Mouse (Mus musculus) hindbrain, embryonic 10.5 days (tissue): ENCODE data around the gene Cacna1h. TPM values are rescaled to one million over a fixed set of nuclear protein-coding genes. Genes with fewer than 3 reads are reported as not detected.

Source experiments
- DNase-seq: peaks from one replicate; pipeline ENCODE4 v3.0.0-alpha.2; 2017; ENCODE audit warnings: low spot score
- H3K27ac ChIP-seq: fragments of 300-500 bp; sonication (generic); 2 replicates; pipeline ENCODE4 v1.5.1; 2016; ENCODE audit warnings: mild to moderate bottlenecking, moderate library complexity
- H3K27me3 ChIP-seq: fragments of 300-500 bp; sonication (generic); 2 replicates; pipeline ENCODE4 v1.6.1; 2016; ENCODE audit warnings: mild to moderate bottlenecking; ENCODE audit not compliant: poor library complexity, insufficient read depth, severe bottlenecking
- H3K36me3 ChIP-seq: fragments of 300-500 bp; sonication (generic); 2 replicates; pipeline ENCODE4 v1.6.1; 2016; ENCODE audit warnings: mild to moderate bottlenecking, moderate library complexity
- H3K4me1 ChIP-seq: fragments of 300-500 bp; sonication (generic); replicated peaks from 2 replicates; pipeline ENCODE4 v1.6.1; 2016; ENCODE audit warnings: mild to moderate bottlenecking
- H3K4me3 ChIP-seq: fragments of 300-500 bp; sonication (generic); 2 replicates; pipeline ENCODE4 v1.5.1; 2016; ENCODE audit warnings: mild to moderate bottlenecking, moderate library complexity
- H3K9me3 ChIP-seq: fragments of 300-500 bp; sonication (generic); 2 replicates; pipeline ENCODE4 v1.6.1; 2016; ENCODE audit warnings: mild to moderate bottlenecking, moderate library complexity
- WGBS: fragments of 180-500 bp; shearing (Covaris S2); methylation state at CpG from one replicate; pipeline ENCODE4 v1.1.7; 2016; 5-methylcytosine and 5-hydroxymethylcytosine counted together
- polyA plus RNA-seq: library from polyadenylated mRNA; unstranded; fragments of >200 nt; fragmentation: Nextera tagmentation; extraction: Ambion mirVana; gene quantifications from 2 replicates; pipeline ENCODE4 v1.2.1, GENCODE M21; 2016

Cacna1h gene
- polyA plus RNA-seq, 1 experiment from 2014 or later, result 6.8 TPM

GRCm38 (mm10) chr17:25338218-25338617 lies 95.4 kb downstream of the Cacna1h start:
- H3K4me3 ChIP-seq, result no peak overlapping the region
- no peaks in the 10 kb centered on the region for H3K4me1 ChIP-seq
- H3K27me3 ChIP-seq, result 0 out of 2 replicates have a peak, but pooled peaks cover 10% of the 10 kb centered on the region
- H3K9me3 ChIP-seq, result no peaks in the 10 kb centered on the region
- DNase-seq, result no peak
- H3K36me3 ChIP-seq, result no peaks in the 10 kb centered on the region
- no peak overlapping the region for H3K27ac ChIP-seq
- WGBS, result 80% methylated on average over 4 of the region's 4 CpGs

- Histone ChIP-seq H3K27ac (no peak overlapping the region), H3K36me3 (no peaks in the 10 kb centered on the region), H3K4me1 (no peaks in the 10 kb centered on the region), H3K27me3 (0 out of 2 replicates have a peak, but pooled peaks cover 14% of the 10 kb centered on the region), H3K9me3 (no peaks in the 10 kb centered on the region), H3K4me3 (no peak overlapping the region)
- DNase-seq, result peak; percentile 76
- WGBS, result 2% methylated on average over 8 of the region's 8 CpGs
Observed at GRCm38 (mm10) chr17:25333943-25334342, 99.6 kb downstream of the Cacna1h start.

GRCm38 (mm10) chr17:25332321-25332720 lies 101.3 kb downstream of the Cacna1h start:
- no peaks in the 10 kb centered on the region for H3K36me3 ChIP-seq
- no peaks in the 10 kb centered on the region for H3K4me1 ChIP-seq
- no peak for DNase-seq
- H3K27ac ChIP-seq, result no peak overlapping the region
- H3K9me3 ChIP-seq, result no peaks in the 10 kb centered on the region
- WGBS, result 81% methylated on average over 9 of the region's 9 CpGs
- H3K4me3 ChIP-seq, result no peak overlapping the region
- 0 out of 2 replicates have a peak, but pooled peaks cover 14% of the 10 kb centered on the region for H3K27me3 ChIP-seq

Other genes with a start within 250 kb of the Cacna1h start
- 35.6 and 36.3 TPM in 2 replicates for gene BC003965, start 249.2 kb downstream of the Cacna1h start, polyA plus RNA-seq
- gene Unkl, start 245.4 kb downstream of the Cacna1h start, polyA plus RNA-seq, result 8.5 and 8.6 TPM in 2 replicates
- 63.3 and 73.2 TPM in 2 replicates for gene Gnptg, start 193.7 kb downstream of the Cacna1h start, polyA plus RNA-seq
- gene Tsr3, start 193.6 kb downstream of the Cacna1h start, polyA plus RNA-seq, result 76.9 and 86.4 TPM in 2 replicates
- gene Baiap3, start 177.4 kb downstream of the Cacna1h start, polyA plus RNA-seq, result 2.3 and 3.5 TPM in 2 replicates
- 862 and 894 TPM in 2 replicates for gene Ube2i, start 159.2 kb downstream of the Cacna1h start, polyA plus RNA-seq
- not detected in 2 replicates for gene Prss34, start 135.4 kb downstream of the Cacna1h start, polyA plus RNA-seq
- gene Prss28, start 125.1 kb downstream of the Cacna1h start, polyA plus RNA-seq, result not detected in 2 replicates
- not detected in 2 replicates for gene Prss29, start 115.1 kb downstream of the Cacna1h start, polyA plus RNA-seq
- not detected in 2 replicates for gene Tpsab1, start 88.2 kb downstream of the Cacna1h start, polyA plus RNA-seq
- not detected in 2 replicates for gene Tpsb2, start 67.5 kb downstream of the Cacna1h start, polyA plus RNA-seq
- 0.50 TPM in 1 of 2 replicates, not detected in the other for gene Tpsg1, start 64.5 kb downstream of the Cacna1h start, polyA plus RNA-seq
- gene Tekt4, start 20.8 kb upstream of the Cacna1h start, polyA plus RNA-seq, result 1.2 and 2.8 TPM in 2 replicates
- 0.06 and 0.27 TPM in 2 replicates for gene Sstr5, start 63.5 kb upstream of the Cacna1h start, polyA plus RNA-seq
- gene Sox8, start 136.9 kb upstream of the Cacna1h start, polyA plus RNA-seq, result 9.1 and 10.7 TPM in 2 replicates
- gene Lmf1, start 145.3 kb upstream of the Cacna1h start, polyA plus RNA-seq, result 27.3 and 29.4 TPM in 2 replicates